Mouse (Mus musculus): ENCODE data around the gene Ago3.

Ago3 gene

GRCm38 (mm10) chr4:126309211-126309921, 120.0 kb downstream of the Ago3 start:
- DNase-seq (ENCODE audit: low spot score), result no peak

- DNase-seq (ENCODE audit: low spot score), result no peak
Observed at GRCm38 (mm10) chr4:126306827-126307226, 122.5 kb downstream of the Ago3 start.

- DNase-seq (ENCODE audit: low spot score), result no peak
Observed at GRCm38 (mm10) chr4:126306058-126306457, 123.3 kb downstream of the Ago3 start.

- DNase-seq (ENCODE audit: low spot score), result no peak
Observed at GRCm38 (mm10) chr4:126305428-126305827, 123.9 kb downstream of the Ago3 start.

DNA sequence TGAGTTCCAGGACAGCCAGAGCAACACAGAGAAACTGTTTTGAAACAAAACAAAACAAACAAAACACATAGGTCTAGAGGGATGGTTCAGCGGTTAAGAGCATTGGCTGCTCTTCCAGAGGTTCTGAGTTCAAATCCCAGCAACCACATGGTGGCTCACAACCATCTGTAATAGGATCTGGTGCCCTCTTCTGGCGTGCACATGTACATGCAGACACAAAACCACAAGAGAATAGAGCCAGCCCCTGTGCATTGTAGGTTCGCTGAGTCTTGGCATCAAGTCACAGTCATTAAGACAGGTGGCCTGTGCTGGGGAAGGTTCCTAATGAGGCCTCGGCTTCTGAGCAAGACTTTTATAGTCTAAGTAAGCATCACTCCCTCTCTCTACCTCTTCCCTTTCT, 125.5 kb downstream of the Ago3 start:
- no peak for DNase-seq (ENCODE audit: low spot score)

- no peak for DNase-seq (ENCODE audit: low spot score)
Observed at GRCm38 (mm10) chr4:126301584-126302309, 127.6 kb downstream of the Ago3 start.

DNA sequence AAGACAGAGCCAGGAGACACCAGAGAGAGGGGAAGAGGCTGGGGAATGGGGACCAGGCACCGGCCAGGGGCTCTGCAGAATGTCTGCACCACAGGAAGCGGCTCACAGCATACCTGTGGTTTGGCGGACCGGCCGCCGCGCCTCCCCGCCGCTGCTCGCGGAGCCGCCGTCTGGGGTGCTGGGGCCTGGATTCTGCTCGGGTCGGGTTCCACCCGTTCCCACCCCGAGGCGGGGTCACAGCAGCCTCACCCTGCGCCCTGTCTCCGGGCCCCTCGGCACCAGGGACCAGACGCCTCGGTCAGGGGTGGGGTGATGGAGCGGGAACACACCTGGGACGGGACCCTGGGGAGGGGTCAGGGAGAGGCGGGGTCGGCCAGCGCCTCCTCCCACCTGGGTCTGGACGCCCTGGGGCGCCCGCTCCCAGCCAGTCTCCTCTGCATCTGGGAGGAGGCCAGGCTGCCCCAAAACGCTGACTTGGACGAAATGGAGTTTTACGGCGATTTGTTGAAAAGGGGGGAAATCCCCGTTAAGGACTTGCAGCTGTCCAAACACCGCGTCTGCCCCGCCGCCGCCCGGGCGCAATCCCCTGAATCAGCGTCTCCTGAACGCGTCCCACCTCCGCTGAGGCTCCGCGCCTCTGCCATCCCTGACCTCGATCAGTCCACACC, 128.3 kb downstream of the Ago3 start:
- DNase-seq (ENCODE audit: low spot score), result peak; percentile 26

DNA sequence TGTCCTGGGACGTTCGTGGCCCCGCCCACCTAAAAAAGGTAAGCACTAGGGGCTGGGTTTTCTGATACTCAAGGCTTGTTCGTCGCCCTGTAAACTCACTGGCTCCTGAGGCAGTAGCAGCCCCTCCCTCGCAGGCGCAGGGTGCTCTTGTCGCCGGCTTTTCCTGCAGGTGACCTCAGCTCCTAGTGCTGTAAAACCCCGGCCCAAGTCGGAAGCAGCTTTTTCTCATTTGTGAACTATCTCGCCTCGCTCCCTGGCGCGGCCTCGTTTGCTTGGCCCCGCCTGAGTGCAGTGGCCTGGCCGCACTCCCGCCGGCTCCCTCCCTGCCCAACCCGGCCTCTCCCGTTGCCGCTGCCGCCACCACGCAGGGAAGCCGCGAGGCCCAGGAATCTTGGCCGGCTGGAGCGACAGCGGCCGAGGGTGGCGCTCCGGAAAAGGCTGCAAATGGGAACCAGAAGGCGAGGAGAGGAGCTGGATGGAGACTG, 132.7 kb downstream of the Ago3 start:
- DNase-seq (ENCODE audit: low spot score), result peak; percentile 59

GRCm38 (mm10) chr4:126295937-126296336, 133.4 kb downstream of the Ago3 start:
- no peak for DNase-seq (ENCODE audit: low spot score)

DNA sequence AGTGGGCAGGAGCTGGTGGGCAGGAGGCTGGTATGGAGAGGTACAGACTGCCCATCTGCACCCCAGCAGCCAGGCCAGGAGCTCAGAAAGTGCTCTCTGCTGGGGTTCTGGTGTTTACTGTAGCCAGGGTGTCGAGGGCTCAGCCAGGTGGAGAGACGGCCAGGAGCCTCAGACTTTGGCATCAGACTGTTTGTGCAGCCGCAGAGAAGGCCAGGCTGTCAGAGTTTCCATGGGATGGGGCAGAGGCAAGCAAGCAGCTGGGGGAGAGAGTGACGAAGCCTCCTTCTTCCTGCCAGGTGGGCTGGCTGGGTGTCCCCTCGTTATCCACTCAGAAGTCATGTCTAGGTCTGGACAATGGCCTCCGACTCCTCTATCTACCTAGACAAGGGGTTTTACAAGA, 134.2 kb downstream of the Ago3 start:
- no peak for DNase-seq (ENCODE audit: low spot score)

GRCm38 (mm10) chr4:126291196-126291595, 138.2 kb downstream of the Ago3 start:
- DNase-seq (ENCODE audit: low spot score), result no peak

DNA sequence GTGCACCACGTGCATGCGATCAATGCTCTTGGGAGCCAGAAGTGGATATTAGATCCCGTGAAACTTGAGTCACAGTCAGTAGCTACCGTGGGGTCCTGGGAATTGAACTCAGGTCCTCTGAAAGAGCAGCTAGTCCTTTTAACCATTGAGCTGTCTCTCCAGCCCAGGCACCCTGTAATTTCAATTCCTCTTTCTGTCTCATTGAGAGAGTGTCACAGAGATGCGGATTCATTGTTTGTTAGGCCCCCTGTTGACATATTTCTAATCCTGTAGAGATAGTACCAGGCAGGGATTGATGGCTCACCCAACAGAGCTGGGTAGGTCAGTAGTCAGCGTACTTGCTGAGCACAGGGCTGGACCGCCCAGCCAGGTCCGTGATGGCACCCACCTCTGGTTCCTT, 139.0 kb downstream of the Ago3 start:
- no peak for DNase-seq (ENCODE audit: low spot score)

DNA sequence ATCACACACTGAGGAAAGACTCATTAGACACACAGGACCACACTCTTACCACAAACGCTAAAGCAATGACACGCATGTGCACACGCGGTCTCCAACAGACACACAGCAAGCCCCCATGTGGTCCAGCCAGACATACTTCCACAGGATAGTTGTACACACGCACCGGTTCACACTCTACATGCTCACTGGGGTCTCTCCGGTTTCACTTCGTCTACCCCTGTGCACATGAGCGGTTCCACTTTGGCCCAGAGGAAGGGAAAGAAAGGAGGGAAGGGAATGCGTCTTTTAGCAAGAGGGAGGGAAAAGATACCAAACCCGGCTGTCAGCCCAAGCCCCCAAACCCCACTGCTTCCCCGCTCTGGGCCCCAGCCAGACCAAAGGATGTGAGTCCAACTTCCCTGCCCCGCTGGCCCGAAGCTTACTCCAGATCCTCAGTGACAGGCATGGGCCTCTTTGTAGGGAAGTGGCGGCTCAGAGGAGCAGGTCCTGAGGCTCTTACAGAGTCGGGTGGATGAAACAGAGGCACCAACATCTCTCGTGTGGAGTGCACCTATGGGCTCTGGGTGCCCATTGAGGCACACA, 141.2 kb downstream of the Ago3 start:
- DNase-seq (ENCODE audit: low spot score), result no peak

- no peak for DNase-seq (ENCODE audit: low spot score)
Observed at GRCm38 (mm10) chr4:126287302-126287995, 141.9 kb downstream of the Ago3 start.

GRCm38 (mm10) chr4:126286492-126286891, 142.9 kb downstream of the Ago3 start, which contains the start of gene Col8a2:
Col8a2 (plus strand) TSS chr4:126286793.
- DNase-seq (ENCODE audit: low spot score), result no peak

DNA sequence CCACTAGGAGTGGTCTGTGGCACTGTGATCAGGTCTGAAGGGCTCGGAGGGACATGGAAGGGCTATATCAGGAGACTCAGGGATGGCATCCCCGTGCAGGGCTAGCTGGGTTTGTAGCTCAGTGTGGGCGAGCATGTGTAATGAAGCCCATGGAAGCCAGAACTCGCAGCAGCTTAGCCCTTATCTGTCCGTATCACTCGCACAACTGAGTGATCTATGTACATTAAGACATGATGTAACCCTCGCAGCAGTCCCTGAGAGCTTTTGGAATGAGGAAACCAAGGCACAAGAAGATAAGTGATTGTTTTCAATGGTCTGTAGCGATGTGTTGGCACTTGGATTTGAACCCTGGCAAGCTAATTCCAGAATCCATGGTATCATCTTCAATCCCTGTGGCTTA, 145.8 kb downstream of the Ago3 start:
- no peak for DNase-seq (ENCODE audit: low spot score)

- no peak for DNase-seq (ENCODE audit: low spot score)
Observed at GRCm38 (mm10) chr4:126281706-126282105, 147.7 kb downstream of the Ago3 start.

All from urinary bladder, postnatal 25 days (tissue).